Mouse (Mus musculus) heart, embryonic 14.5 days (tissue): ENCODE measurements around the gene A230072I06Rik. TPM values are rescaled to one million over a fixed set of nuclear protein-coding genes. Genes with fewer than 3 reads are reported as not detected.

Experiments used
- ATAC-seq: fragments of 200-750 bp; cut with Nextera tagmentation; 2 replicates; pipeline ENCODE4 v1.8.0; 2017; ENCODE audit warnings: low read depth, moderate TSS enrichment; ENCODE audit not compliant: insufficient number of reproducible peaks, insufficient read depth, low FRiP score
- H3K27ac ChIP-seq, 2 experiments: fragments of 200-500 bp in 1 of 2; fragments of 300-500 bp in 1 of 2; sonication (generic) in 1 of 2; replicated peaks in 1 of 2; 2 replicates each; pipeline ENCODE4 v1.5.1; 2012 to 2014; ENCODE audit warnings: low read depth in 2 of 2, low read length in 2 of 2, control low read depth in 1 of 2, mild to moderate bottlenecking in 1 of 2, mixed read lengths in 1 of 2; ENCODE audit not compliant: control insufficient read depth in 1 of 2, insufficient read depth in 1 of 2
- H3K27me3 ChIP-seq: fragments of 300-500 bp; sonication (generic); 2 replicates; pipeline ENCODE4 v1.6.1; 2014; ENCODE audit warnings: mild to moderate bottlenecking, low read length, control low read depth; ENCODE audit not compliant: control insufficient read depth, insufficient read depth
- H3K36me3 ChIP-seq: fragments of 300-500 bp; sonication (generic); 2 replicates; pipeline ENCODE4 v1.6.1; 2014; ENCODE audit warnings: mild to moderate bottlenecking, control low read depth, low read length, mixed read lengths; ENCODE audit not compliant: control insufficient read depth, insufficient read depth
- H3K4me1 ChIP-seq, 2 experiments: fragments of 200-500 bp in 1 of 2; fragments of 300-500 bp in 1 of 2; sonication (generic) in 1 of 2; 2 replicates each; pipeline ENCODE4 v1.6.1; 2012 to 2014; ENCODE audit warnings: low read length in 2 of 2, control low read depth in 1 of 2, mixed read lengths in 1 of 2; ENCODE audit not compliant: control insufficient read depth in 2 of 2, insufficient read depth in 2 of 2
- H3K4me2 ChIP-seq: fragments of 300-500 bp; sonication (generic); 2 replicates; pipeline ENCODE4 v1.6.1; 2014; ENCODE audit warnings: mild to moderate bottlenecking, low read length
- H3K4me3 ChIP-seq, 2 experiments: fragments of 200-500 bp in 1 of 2; fragments of 300-500 bp in 1 of 2; sonication (generic) in 1 of 2; 2 replicates each; pipeline ENCODE4 v1.5.1; 2012 to 2014; ENCODE audit warnings: low read length in 2 of 2, mild to moderate bottlenecking in 2 of 2, control low read depth in 1 of 2, low read depth in 1 of 2, moderate library complexity in 1 of 2; ENCODE audit not compliant: control insufficient read depth in 1 of 2, insufficient read depth in 1 of 2
- H3K9ac ChIP-seq: fragments of 300-500 bp; sonication (generic); 2 replicates; pipeline ENCODE4 v1.6.1; 2014; ENCODE audit warnings: mild to moderate bottlenecking, low read length
- H3K9me3 ChIP-seq: fragments of 300-500 bp; sonication (generic); 2 replicates; pipeline ENCODE4 v1.6.1; 2016; ENCODE audit warnings: low read length, control low read depth; ENCODE audit not compliant: control insufficient read depth
- WGBS: fragments of 180-500 bp; shearing (Covaris S2); extraction: QIAGEN DNeasy Blood & Tissue Kit; methylation state at CpG from one replicate; pipeline ENCODE4 v1.1.7; 2014; 5-methylcytosine and 5-hydroxymethylcytosine counted together
- polyA plus RNA-seq: library from polyadenylated mRNA; unstranded; fragments of >200 nt; fragmentation: Nextera tagmentation; extraction: Ambion mirVana; gene quantifications from 2 replicates; pipeline ENCODE4 v1.2.1, GENCODE M21; 2014

Gene A230072I06Rik
- polyA plus RNA-seq, 1 experiment from 2014 or later, result not detected

DNA sequence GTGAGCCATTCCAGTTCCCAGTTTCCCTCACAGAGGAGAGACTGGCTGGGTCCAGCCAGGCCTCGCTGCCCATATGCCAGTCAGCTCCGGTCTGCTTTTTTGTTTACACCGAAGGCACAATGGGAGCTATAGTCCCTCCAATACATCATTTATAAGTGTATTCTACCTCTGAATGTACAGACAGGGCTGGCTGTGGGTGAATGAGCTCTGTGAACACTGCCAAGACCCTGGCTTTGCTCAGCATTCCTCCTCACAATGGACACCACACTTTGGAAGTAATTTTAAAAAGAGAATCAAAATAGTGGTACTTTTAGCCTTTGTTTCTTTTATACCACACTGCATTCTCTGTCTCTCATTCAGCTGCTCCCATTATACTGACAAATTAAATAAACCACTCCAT, 44.6 kb downstream of the A230072I06Rik start:
- WGBS, result 84% methylated on average over 3 of the region's 3 CpGs
- Histone ChIP-seq H3K27me3 (peaks cover 20% of the 10 kb centered on the region; the same call in 1 of the 2 replicates), H3K36me3 (no peaks in the 10 kb centered on the region), H3K27ac (no peak overlapping the region), H3K9me3 (no peaks in the 10 kb centered on the region), H3K9ac (no peak overlapping the region), H3K4me2 (no peak overlapping the region), H3K4me1 (peaks cover 25% of the 10 kb centered on the region in 2 experiments), H3K4me3 (no peak overlapping the region)
- ATAC-seq, result no peak

DNA sequence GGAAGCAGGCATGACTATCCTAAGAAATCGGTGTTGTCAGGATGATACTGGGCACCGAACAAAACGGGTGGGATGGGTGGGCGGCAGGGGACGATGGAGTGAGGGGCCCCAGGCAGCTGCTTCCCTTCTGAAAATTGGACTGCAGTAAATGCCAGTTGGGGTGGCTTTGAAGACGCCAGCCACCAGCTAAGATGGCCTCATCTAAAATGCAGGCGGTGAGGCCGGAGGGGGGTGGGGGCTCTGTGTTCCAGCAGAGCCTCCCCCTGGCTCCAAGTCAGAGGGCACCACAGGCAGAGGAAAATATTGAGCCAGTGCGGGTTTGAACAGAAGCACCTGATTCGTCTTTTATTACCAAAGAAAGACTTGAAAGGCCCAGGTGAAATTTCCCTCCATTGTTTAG, 45.9 kb downstream of the A230072I06Rik start:
- no peaks in the 10 kb centered on the region for H3K36me3 ChIP-seq
- no peak overlapping the region for H3K4me3 ChIP-seq
- whole genome bisulfite sequencing, result 53% methylated on average over 10 of the region's 10 CpGs
- no peak overlapping the region for H3K27ac ChIP-seq
- no peak overlapping the region for H3K4me2 ChIP-seq
- peaks cover 25% of the 10 kb centered on the region in 2 experiments for H3K4me1 ChIP-seq
- ATAC-seq, result no peak
- no peaks in the 10 kb centered on the region for H3K9me3 ChIP-seq
- peaks cover 20% of the 10 kb centered on the region for H3K27me3 ChIP-seq
- H3K9ac ChIP-seq, result no peak overlapping the region

DNA sequence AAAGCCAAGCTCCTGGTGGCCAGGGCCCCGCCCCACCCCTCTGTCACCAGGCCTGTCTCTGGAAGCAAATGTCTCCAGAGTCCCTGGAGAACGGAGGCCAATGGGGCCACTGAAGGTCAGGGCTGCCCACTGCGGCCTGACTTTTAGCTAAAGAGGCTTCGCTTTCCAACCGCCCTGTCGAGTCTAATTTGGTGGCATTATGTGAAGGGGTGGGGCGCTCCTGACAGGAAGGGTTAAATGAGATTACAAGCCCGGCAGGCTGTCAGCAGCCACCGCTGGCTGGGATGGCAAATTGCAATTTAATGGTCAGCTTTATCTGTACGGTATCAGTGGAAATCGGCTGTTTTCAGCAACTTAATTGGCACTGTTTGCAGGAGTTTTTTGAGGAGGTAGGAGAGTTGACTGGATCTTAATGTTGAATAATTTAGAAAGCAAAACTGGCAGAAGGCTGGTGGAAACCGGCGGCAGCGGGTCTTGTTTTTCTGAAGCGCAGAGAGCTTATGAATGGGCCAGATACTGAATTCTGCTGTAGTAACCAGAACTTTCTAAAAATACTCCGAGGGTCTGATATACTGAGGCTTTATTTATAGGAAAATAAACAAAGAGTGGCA, 46.5 kb downstream of the A230072I06Rik start:
- H3K4me1 ChIP-seq, result peaks cover 25% of the 10 kb centered on the region in 2 experiments
- H3K4me3 ChIP-seq, result no peak overlapping the region
- 14% methylated on average over 16 of the region's 16 CpGs for WGBS
- no peak overlapping the region for H3K27ac ChIP-seq
- no peaks in the 10 kb centered on the region for H3K36me3 ChIP-seq
- peak overlapping the region; percentile 31 for H3K4me2 ChIP-seq
- no peak for ATAC-seq
- H3K9me3 ChIP-seq, result no peaks in the 10 kb centered on the region
- H3K27me3 ChIP-seq, result peaks cover 20% of the 10 kb centered on the region
- 0 out of 2 replicates have a peak overlapping the region, but pooled peaks have one; percentile 5 for H3K9ac ChIP-seq

DNA sequence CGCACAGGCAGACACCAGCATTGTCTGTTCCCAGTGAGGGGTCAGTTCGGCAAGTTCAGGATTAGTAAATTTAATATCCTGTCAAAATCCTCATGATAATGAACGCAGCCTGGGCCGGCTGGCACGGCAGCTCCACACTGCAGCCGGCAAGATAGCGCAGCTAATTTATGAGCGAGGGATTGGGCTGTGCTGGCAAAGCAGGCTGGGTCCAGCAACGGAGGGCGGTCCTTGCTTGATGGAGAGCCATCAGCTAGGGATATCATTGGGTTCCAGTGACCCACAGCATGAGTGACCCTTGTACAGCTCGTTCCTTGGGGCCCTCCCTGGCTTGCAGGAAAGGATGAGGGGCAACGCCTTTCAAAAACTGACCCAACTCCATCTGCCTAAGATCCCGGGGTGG, 48.6 kb downstream of the A230072I06Rik start:
- Histone ChIP-seq H3K27ac (no peak overlapping the region), H3K4me2 (no peak overlapping the region), H3K9ac (no peak overlapping the region), H3K4me1 (peaks cover 20 to 22% of the 10 kb centered on the region in 2 experiments), H3K27me3 (peaks cover 28% of the 10 kb centered on the region), H3K4me3 (no peak overlapping the region), H3K36me3 (no peaks in the 10 kb centered on the region), H3K9me3 (no peaks in the 10 kb centered on the region)
- WGBS, result 76% methylated on average over 13 of the region's 13 CpGs
- no peak for ATAC-seq

DNA sequence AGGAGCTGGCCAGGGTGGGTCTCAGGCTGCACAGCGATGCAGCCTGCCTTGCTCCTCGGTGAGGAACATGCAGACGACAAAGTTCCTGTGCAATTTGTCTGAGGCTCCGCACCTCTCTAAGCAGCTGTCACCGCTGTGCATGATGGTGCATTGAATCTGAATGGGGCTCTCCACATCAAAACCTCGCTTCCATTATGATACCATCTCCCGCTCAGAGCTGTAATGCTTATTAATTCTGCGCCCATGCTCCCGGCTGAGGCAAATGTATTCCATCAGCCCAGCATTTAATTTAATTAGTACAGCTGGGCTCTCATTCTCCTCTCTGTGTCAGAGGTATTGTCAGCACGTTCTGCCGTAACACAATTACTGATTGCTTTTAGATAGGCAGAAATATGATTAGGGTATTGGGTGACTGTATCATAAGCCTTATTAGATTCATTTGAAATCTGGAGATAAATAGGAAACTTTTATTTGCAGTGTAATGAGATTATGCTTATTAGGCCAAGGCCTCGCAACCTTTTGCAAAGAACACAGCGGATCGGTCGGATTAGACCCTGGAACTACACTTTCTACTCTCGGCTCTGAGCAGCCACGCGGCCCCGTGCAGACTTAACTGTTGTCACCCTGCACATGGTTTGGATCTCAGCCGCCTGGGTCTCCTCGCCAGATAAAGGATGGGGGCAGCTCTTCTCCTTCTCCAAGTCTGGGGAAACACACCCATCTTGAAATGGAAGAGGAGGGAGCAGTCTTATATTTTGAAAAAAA, 49.3 kb downstream of the A230072I06Rik start:
- 69% methylated on average over 21 of the region's 21 CpGs for WGBS
- Histone ChIP-seq H3K4me3 (no peak overlapping the region), H3K27ac (no peak overlapping the region), H3K4me2 (no peak overlapping the region), H3K4me1 (peaks cover 14 to 17% of the 10 kb centered on the region in 2 experiments), H3K27me3 (peaks cover 32% of the 10 kb centered on the region), H3K9me3 (no peaks in the 10 kb centered on the region), H3K36me3 (no peaks in the 10 kb centered on the region), H3K9ac (no peak overlapping the region)
- no peak for ATAC-seq

DNA sequence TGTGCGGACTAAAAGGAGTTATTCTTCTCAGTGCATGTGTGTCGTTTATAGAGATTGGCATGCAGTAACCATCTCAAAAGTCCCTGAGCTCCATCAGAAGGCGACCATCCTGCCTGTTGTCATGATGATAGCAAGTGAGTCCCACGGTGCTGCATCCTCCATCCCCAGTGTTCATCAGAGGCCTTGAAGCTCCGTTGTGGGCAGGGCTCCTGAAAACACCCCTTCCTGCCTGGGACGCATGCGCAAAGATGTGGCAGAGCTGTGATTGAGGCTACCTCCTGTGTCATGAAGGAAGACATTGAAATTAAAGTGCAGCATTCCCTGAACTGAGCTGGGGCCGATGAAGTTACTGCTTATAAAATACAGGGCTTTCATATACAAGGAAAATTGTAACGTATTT, 49.9 kb downstream of the A230072I06Rik start:
- Histone ChIP-seq H3K9ac (no peak overlapping the region), H3K4me3 (no peak overlapping the region), H3K27ac (no peak overlapping the region), H3K4me1 (peaks cover 14 to 17% of the 10 kb centered on the region in 2 experiments), H3K27me3 (peaks cover 35% of the 10 kb centered on the region), H3K4me2 (no peak overlapping the region), H3K9me3 (no peaks in the 10 kb centered on the region), H3K36me3 (no peaks in the 10 kb centered on the region)
- 69% methylated on average over 9 of the region's 9 CpGs for WGBS
- ATAC-seq, result no peak

DNA sequence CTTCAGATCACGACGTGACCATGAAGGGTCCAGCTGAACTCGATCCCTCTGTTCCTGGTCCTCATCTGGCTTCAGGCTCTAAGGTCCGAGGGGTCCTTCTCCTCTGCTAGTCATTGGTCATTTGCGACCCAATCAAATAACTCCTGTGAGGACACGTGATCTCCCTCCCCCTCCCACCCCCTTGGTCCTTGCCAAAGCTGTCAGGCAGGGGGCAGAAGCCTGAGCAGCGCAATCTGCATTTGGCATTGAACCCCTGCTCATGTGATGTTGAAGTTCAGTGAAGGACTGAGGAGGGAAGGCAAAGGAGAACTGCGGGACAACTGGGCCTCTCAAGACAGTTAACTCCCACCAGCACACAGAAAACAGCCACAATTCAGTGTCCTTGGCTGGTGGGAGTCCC, 51.4 kb downstream of the A230072I06Rik start:
- H3K9me3 ChIP-seq, result no peaks in the 10 kb centered on the region
- H3K4me2 ChIP-seq, result no peak overlapping the region
- H3K4me1 ChIP-seq, result peaks cover 6 to 7% of the 10 kb centered on the region in 2 experiments; a peak in 3 of 4 replicates
- H3K4me3 ChIP-seq, result no peak overlapping the region
- peaks cover 33% of the 10 kb centered on the region for H3K27me3 ChIP-seq
- H3K27ac ChIP-seq, result no peak overlapping the region
- ATAC-seq, result no peak; the same call in 1 of the 2 replicates
- no peaks in the 10 kb centered on the region for H3K36me3 ChIP-seq
- WGBS, result 22% methylated on average over 8 of the region's 8 CpGs
- no peak overlapping the region for H3K9ac ChIP-seq
